Mouse (Mus musculus) right cerebral cortex, postnatal 25 days (tissue): Measurements from ENCODE around the gene Gm17655.
A peak's percentile ranks its signal among the peaks of the same experiment; 100 is the strongest.
"Not testable (repeated sequence)": the region's sequence is repeated elsewhere in the genome, so short reads cannot be mapped to it uniquely, and the experiment has no call there.

Experiments used
- DNase-seq: peaks from one replicate; pipeline ENCODE4 v3.0.0; 2022

Gm17655 gene

DNA sequence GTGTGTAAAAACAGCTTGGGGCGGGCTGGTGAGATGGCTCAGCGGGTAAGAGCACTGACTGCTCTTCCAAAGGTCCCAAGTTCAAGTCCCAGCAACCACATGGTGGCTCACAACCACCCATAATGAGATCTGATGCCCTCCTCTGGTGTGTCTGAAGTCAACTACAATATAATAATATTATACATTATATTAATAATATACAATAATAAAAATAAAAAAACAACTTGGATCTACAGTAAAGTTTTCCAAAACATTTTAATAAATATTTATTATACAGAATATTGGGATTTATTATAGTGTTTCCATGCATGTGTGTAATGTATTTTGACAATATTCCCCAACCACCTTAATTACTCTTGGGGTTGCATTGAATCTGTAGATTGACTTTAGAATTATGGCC lies at the start of gene Gm17655:
Gm17655 (minus strand) TSS at position 101 of the 400 bp plus-strand sequence.
- not testable (repeated sequence) for DNase-seq

- DNase-seq: peak; percentile 89
These were observed 37.7 kb upstream of the Gm17655 start, which contains the start of gene Zfp605 for GRCm38 (mm10) chr5:110109991-110110441. Gene Zfp605 (plus strand): TSS chr5:110110092.

DNA sequence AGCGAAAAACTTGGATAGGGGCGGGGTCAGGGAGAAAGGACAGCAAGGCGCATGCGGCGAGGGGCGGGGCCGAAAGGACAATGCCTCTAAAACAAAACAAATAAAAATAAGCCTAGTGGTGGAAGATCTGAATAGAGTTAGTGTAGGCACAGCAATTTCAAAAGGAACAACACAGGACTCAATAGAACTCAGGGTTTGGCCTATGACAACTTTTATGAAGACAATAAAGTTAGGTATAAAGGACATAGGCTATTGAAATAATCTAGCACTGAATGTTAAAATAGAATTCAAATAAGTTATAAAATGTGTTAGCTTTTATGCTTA lies 36.0 kb upstream of the Gm17655 start:
- no peak for DNase-seq

DNA sequence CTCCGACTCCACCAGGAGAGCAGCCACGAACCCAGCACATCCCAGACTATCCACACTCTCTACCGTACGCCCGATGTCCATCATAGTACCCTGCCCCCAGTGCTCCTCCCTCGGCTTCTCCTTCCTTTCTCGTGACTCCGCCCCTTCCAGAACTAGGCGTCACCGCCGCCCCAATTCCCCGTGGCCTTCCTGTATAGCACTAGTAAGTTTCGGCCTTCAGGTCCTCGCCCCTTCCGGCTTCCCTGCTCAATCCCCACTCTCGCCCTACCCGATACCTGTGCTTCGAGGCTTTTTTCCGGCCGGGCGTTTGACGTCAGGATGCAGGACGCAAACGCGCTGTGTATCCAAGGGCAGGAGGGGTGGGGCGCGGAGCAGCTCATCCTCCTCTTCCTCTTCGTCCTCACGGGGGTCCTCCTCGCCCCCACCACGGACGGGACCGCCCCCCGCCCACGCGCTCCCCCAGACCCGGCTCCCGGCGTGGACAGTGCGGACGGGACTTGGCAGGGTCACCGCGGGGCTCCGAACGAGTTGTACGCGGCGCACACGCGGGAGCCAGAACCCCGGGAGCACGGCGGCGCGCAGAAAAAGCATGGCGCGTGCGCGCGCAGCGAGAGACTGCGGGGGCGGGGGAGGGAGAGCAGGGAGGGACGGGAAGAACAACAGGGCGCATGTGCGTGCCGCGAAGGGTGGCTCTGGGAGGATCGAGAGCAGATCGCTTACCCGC lies 35.4 kb upstream of the Gm17655 start, which contains the start of gene Gtpbp6:
Gtpbp6 (minus strand) TSS at position 617 of the 724 bp plus-strand sequence.
- peak; percentile 93 for DNase-seq

GRCm38 (mm10) chr5:110106901-110107564 lies 34.7 kb upstream of the Gm17655 start:
- peak; percentile 20 for DNase-seq

DNA sequence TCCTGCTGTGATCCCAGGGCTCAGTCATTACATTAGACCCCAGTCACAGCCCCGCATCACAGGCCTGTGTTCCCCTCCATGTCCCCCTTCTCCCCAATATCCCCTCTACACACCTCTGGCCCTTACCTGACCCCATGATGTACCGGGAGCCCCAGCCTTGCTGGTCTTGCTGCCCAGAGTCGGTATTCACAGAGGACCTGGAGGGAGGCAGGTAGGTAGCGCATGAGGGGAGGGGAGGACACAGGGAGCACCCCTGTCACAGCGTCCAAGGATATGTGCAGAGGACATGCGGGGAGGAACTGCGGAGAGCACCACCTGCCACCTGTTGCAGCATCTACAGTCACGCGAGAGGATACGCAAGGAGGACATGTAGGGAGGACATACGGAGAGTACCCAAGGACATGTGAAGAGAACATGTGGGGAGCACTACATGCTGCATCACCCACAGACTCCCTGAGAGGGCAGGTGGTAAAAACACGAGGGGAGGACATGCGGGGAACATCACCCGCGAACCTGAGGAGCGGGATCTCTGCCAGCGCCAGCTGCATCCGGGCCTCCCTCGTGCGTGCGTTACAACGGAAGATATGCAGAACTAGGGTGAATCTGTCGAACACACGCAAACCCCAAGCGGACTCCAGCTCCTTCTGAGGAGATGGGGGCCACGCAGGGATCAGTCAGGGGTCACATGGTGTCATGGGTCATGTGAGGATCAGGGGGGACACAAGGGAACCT lies 34.0 kb upstream of the Gm17655 start:
- peak; percentile 24 for DNase-seq

- DNase-seq: peak; percentile 15
These were observed 32.5 kb upstream of the Gm17655 start for GRCm38 (mm10) chr5:110104616-110105380.

DNA sequence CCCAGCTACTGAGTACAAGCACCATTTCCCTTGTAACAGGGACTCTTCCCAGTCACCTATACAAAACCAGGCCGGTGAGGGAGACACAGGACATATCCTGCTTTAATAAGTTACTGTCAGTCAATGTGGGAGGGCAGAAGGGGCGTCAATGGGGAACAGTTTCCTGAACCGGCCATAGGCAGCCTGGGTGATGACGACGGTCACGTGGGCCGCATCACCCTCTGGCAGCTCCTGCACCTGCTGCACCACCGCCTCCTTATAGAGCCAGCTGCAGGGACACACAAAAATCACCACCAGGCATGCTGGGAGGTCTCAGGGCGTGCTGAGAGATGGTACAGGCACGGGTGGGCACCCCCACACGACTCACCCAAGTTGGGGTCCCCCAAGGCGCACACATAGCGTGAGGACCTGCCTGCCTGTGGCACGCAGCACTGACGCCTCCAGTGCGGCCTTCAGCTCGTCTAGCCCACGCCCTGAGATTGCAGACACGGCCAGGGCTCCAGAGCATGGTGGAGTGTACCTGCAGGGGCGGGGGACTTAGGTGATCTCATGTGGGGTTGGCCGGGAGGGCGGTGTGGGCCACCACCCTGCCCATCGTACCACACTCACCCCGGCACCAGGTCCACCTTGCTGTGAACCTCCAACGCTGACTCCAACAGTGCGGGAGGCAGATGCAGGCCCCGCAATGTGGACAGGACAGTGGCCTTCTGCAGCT lies 31.7 kb upstream of the Gm17655 start:
- DNase-seq: peak; percentile 12

DNA sequence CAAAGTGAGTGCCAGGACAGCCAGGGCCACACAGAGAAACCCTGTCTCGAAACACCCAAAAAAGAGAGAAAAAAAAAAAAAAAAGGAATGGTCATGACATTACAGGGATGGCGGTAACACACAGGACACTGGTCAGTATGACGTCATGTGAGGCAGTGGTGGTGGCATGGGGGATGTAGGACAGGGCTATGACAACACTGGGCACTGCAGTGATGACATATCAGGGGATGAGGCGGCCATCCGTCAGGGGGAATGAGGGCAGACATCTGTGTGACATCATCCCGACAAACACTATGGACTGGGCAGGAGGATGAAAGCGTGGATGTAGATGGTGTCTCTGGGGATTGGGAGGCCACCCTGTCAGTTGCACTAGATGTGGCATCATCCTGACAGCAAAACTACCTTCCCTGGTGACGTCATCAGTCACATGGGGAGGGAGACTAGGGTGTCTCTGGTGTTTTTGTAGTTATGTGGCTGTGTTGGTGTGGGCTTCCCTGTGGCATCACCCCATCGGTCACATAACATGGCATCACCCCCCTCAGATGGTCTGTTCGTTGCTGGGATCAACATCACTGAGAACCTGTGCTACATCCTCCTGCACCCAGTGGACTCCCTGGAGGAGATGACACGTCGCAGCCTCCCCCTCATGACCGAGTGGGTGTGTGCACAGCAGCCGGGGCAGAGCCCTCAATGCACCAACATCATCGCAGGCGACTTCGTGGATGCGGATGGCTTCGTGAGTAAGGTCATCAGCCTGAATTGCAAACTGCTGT lies 30.7 kb upstream of the Gm17655 start:
- DNase-seq: peak; percentile 13

DNA sequence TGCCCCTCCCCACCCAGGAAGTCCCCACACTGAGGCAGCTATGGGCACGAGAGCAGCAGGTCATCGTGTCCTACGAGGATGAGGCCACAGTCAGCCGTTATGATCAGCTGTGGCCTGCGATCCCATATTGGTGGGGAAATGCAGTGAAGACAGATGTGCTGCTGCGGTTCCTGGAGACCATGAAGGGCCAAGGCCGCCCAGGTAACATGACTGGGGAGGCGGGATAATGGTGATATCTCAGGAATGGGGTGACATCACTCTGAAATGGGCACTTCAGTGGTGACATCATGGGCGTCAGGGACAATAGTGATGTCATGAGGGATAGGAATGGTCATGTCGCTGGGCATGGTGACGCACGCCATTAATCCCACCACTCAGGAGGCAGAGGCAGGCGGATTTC lies 30.1 kb upstream of the Gm17655 start:
- DNase-seq: peak; percentile 7

DNA sequence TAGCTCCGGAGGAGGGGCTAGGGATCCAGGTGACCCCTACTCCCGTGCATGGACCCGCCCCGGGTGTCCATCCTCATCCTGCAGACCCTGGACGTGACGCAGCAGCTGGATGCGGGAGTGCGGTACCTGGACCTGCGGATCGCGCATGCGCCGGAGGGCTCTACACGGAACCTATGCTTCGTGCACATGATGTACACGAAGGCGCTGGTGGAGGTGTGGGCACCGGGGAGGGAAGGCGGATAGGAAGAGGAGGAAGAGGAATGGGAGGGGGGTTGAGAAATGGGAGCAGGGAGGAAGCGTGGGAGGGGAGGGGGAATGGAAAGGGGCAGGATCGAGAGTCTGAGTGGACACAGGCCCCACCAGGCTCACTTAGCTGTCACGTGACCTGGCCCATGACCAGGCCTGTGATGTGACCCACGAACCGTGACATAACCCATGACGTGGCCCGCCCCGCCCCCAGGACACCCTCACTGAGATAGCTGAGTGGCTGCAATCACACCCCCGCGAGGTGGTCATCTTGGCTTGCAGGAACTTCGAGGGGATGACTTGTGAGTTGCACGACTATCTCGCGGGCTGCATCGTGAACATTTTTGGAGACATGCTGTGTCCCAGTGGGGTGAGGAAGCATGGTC lies 29.5 kb upstream of the Gm17655 start:
- DNase-seq: peak; percentile 80

- DNase-seq: peak; percentile 29
These were observed 28.8 kb upstream of the Gm17655 start for GRCm38 (mm10) chr5:110100921-110101631.

DNA sequence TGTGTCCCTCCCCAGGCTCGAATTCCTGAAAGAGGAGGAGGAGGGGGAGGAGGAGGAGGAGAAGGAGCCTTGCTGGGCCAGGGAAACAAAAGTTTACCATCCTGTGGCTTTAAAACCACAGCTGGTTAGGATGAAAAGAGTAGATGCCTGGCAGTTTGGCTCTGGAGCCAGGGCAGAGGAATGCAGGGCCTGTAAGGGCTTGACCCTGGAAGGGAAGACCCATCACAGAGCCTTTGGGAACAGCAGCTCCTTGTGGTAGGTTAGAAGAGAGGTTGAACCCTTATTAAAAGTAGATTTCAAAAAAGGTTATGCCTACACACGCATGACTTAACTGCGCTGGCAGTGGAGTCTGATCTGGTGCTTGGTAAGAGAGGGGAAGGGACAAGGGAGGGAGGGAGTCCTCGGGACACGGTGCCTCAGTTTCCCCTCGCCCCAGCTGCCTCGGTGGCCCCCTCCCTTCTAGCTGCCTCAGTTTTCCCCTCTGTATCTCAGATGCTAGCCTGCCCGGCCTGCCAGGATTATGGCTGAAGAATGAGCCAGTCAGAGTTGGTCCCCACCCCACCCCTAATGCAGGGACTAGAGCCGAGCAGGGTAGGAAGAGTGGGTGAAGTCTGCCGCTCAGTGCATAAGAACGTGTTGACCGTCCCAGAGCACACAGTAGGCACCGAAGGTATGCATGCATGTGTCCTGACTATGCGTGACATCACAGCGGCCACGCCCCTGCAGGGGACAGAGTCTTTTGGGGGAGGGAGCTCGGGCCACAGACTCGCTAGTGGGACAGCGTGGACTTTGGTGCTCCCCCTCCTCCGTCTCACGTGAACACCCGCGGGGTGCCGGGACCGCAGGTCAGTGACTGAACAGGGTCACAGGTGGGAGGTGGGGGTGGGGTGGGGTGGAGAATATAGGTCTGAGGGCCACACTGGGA lies 27.6 kb upstream of the Gm17655 start, which contains the start of gene Plcxd1:
Plcxd1 (plus strand) TSS at position 314 of the 925 bp plus-strand sequence.
- no peak for DNase-seq

DNA sequence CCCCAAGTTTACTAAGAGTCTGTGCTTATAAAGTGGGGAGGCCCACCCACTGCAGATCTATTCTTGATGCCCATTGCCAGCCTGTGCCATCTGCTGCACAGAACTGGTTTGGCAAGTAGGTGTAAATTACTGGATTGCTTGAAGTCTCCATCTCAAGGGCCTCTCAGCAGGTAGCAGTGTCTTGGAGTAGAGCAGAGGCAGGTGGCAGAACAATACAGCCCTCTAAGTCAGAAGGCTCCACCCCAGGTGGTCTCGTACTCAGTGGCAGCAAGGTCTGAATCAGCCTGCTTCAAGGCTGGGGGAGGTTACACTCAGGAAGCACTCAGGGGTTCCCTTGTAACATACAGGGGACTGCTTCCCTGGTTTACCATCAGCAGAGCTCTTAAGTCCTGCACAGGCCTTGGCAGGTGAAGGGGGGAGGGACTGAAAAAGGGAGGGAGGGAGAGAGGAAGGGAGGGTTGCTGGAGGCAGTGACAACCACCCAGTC lies 26.7 kb upstream of the Gm17655 start:
- DNase-seq: peak; percentile 57

DNA sequence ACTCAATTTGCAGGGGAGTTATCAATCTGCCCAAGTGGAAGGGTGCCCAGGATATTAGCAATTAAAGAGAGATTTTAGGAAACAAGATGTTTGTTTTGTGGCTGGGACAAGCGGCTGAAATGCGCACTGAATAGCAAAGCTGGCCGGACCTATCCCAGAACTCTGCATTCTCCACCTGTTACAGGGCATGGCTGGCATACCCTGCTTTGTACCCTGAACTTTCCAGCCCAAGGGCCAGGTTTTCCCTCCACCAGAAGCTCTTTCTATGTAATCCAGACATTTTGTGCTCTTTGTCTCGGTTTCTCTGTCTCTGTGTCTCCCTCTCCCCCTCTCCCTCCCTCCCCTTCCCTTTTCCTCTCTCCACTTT lies 22.5 kb upstream of the Gm17655 start:
- DNase-seq: no peak

- DNase-seq: peak; percentile 85
These were observed 21.9 kb upstream of the Gm17655 start, which contains the start of gene Gm35315 for GRCm38 (mm10) chr5:110094030-110094846. Gene Gm35315 (minus strand): TSS chr5:110094420.

GRCm38 (mm10) chr5:110091546-110091945 lies 19.2 kb upstream of the Gm17655 start:
- no peak for DNase-seq
